Mouse (Mus musculus) fibroblast of lung, adult 2 months (primary cell): ENCODE measurements around the gene Izumo2.

Experiments
- DNase-seq: peaks from one replicate; pipeline ENCODE4 v3.0.0-alpha.2; 2011; ENCODE audit warnings: low read depth

The Izumo2 gene

GRCm38 (mm10) chr7:44708574-44708973, at the start of gene Izumo2:
Izumo2 (plus strand) TSS chr7:44708742.
- DNase-seq: no peak

DNA sequence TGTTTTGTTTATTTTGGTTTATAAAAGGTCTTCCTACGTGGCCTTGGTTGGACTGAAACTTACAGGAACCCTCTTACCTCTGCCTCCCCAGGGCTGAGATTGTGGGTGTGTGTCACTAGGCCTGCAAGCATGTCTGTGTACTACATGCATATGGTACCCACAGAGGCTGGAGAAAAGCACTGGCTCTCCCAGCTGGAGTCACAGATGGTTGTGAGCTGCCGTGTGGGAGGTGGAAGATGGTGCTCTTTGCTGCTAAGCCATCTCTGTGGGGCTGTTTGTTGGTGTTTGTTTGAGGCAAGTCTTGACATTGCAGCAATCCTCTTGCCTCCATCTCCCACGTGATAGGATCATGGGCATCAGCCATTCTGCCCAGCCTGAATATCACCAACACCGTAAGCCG, 47.3 kb upstream of the Izumo2 start:
- DNase-seq: no peak

DNA sequence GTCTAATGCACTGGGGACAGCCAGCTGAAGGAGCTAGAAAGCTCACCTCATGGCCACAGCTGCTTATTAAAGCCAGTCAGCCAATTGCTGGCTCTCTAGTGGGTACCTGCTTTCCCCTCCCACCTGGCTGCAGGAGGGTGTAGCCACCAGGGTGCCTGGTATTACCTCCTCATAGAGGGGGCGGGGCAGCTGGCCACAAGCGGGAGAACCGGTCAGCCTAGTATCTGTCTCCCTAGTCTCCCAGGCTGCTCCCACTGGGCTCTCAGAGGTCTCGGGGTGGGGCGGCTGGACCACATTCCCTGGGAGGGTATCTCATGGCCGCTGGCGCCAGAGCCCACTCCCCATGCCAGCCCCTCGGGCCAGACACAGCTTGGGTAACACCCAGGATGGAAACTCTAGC, 46.4 kb upstream of the Izumo2 start:
- no peak for DNase-seq

- no peak for DNase-seq
Measured at GRCm38 (mm10) chr7:44662569-44662968, 46.0 kb upstream of the Izumo2 start.

DNA sequence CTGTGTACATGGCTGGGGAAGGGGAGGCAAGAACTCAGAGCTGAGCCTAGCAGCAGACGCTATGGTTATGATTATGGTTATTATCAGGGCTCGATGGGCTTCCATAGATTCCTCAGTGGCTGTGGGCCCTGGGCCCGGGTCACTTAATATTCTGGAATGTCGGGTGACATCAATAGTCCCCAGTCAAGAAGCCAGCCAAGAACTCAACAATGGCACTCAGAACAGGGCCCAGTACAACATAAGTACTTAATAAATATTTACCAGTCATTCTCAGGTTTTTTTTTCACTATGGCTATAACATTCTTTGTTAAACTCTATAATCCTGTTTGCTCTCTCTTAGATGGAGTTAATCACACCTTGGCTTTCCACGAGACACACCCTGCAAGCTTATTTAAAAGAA, 45.0 kb upstream of the Izumo2 start:
- no peak for DNase-seq

- DNase-seq: no peak
Measured at GRCm38 (mm10) chr7:44664731-44665130, 43.8 kb upstream of the Izumo2 start.

GRCm38 (mm10) chr7:44666462-44666861, 42.1 kb upstream of the Izumo2 start:
- no peak for DNase-seq

DNA sequence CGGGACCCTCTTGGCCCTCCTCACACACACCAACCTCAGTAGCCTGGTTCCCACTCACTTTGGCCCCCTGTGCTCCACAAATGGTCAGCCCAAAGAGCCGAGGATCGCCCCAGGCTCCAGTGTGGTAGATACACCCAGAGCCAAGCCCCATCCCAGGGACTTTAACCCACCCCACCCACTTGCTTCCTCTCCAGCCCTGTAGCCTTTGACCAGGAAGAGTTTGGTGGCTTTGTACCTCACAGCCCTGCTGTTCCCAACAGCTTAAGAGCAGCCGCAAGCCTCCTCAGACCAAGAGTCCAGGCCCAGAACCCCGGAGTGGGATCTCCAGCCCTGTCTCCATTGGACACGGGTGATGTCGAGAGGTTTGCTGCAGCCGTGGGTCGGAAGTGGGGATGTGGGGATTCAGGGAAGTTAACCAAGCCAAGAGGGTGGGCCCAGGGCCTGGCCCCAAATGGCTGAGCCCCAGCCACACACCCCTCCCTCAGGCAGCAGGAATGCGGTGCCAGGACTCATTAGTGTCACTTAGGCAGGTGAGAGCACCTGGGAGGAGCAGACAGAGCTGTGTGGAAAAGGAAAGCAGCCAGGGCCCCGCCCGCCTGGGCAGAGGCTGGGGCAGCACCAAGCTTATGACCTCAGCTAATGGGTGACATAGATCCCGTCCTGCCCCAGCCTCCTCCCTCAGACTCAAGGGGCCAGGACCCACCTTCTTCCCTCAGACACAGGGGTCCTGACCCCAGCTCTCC, 40.4 kb upstream of the Izumo2 start:
- DNase-seq: no peak

- no peak for DNase-seq
Measured at GRCm38 (mm10) chr7:44669103-44669502, 39.4 kb upstream of the Izumo2 start.

DNA sequence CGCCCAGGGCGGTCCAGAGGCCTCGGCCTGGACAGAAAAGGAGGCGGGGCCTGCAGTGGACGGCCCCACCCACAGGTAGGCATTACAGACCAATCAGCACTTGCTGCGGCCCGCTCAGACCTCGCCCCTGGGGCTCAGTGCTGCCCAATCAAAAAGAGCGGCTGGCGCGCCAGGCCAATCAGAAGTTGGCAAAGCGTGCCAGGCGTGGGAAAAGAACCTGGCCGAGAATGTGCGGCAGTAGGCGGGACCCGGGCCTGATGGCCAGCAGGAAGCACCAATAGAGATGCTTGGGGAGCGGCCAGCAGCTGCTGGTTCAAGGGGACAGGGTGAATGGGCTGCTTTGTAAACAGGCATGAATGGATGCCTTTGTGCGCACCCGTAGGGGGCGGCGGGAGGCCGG, 37.7 kb upstream of the Izumo2 start, which contains the start of gene Myh14:
Myh14 (minus strand) TSS at position 41 of the 400 bp plus-strand sequence.
- peak; percentile 80 for DNase-seq

GRCm38 (mm10) chr7:44672193-44672592, 36.3 kb upstream of the Izumo2 start:
- no peak for DNase-seq

DNA sequence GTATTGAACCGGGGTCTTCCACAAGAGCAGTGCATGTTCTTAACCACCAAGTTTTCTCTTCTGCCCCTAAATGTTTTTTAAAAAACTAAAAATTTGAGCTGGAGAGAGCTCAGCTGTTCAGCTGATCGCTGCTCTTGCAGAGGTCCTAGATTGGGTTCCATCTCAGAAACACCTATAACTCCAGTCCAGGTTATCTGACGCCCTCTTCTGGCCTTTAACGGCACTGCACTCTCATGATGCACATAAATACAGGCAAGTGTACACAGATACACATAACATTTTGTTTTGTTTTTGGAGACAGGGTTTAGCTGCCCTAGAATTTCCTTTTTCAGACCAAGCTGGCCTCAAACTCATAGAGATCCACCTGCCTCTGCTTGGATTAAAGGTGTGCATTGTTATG, 34.0 kb upstream of the Izumo2 start:
- DNase-seq: no peak

- no peak for DNase-seq
Measured at GRCm38 (mm10) chr7:44675171-44675570, 33.4 kb upstream of the Izumo2 start.

DNA sequence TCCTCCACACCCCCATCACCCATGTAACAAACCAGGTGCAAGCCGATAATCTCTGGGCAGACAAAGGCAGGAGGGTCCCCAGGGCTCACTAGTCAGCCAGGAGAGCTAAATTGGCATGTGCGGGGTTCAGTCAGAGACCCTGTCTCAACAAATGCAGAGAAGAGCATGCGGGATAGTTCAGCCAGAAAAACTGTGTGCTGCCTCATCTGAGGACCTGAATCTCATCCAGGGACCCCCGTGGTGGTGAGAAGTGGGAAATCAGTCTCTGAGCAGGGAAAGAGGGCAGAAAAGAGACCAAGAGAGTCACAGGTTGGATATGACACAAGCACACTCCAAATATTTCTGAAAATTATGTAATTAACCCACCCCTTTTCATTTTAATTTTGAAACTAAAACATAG, 32.4 kb upstream of the Izumo2 start:
- DNase-seq: no peak

GRCm38 (mm10) chr7:44676611-44677010, 31.9 kb upstream of the Izumo2 start:
- DNase-seq: no peak

DNA sequence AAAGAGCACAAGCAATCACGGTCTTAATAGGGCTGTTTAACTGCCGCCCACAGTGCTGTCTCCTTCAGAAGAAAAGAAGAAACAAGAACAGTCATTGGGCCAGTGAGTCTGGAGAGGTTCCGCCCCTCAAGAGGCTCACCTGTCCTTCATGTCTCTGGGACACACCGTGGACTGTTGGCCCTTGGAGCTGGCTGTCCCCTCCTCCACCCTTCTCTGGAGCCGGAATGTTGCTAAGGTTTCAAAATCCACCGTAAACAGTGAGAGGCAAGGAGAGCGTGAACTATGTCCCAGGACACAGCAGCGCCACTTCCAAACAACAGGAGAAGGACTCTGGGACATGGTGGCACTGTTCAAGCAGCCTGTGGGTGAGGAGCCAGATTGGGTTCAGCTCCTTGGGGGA, 24.9 kb upstream of the Izumo2 start:
- DNase-seq: no peak

DNA sequence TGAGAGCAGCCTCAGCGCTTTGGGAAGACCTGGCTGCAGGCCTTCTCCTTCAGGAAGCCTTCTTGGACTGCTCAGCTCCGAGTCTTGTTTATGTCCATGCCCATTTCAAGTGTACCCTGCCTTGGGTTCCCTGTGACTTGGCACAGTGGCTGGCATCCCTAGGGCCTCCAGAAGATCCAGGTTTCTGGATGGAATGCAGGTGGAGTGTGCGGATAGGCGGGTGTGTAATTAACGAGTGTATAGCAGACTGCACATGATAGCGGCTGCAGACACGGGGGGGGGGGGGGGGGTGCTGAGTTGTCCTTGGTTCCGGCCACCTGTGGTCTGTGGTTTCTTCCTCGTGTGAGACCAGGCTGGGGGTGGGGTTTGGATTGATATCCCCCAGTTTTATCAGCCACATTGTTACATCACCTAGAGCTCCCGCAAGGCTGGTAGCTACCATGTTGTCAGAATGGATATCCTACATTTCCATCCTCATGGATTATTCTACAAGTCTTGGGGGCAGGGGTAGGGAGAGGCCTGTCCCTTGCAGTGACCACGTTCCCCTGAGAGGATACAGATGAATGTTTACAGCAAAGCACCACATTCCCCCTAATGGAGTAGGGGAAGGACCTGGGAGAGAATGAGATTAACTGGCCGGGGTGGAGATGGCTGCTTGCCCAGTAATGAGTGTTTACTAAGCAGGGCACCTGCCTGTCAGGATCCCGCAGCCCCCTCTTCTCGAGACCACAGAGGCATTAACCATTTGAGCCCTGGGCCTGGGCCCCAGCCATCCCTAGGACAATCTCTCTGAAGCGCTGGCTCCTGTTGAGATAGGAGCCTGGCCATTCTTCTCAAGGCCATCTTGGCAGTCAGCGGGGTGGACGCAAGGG, 22.8 kb upstream of the Izumo2 start:
- no peak for DNase-seq

- DNase-seq: no peak
Measured at GRCm38 (mm10) chr7:44688890-44689289, 19.7 kb upstream of the Izumo2 start.

DNA sequence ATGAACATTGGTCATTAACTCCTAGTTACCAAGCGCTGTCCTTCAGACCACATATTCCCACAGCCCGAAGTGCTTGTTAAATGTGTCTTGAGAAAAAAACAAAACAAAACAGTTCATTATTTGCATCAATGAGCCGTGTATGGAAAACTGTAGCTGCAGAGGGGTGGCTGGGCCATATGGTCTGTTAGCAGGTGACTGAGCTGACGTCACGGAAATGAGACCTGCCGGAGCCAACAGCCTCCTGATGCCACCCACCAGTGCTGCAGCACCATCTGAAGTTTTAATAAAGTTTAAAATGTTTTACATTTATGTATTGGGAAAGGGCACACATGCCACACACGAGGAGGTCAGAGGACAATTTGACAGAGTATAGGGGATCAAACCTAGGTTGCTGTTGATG, 19.2 kb upstream of the Izumo2 start:
- no peak for DNase-seq

DNA sequence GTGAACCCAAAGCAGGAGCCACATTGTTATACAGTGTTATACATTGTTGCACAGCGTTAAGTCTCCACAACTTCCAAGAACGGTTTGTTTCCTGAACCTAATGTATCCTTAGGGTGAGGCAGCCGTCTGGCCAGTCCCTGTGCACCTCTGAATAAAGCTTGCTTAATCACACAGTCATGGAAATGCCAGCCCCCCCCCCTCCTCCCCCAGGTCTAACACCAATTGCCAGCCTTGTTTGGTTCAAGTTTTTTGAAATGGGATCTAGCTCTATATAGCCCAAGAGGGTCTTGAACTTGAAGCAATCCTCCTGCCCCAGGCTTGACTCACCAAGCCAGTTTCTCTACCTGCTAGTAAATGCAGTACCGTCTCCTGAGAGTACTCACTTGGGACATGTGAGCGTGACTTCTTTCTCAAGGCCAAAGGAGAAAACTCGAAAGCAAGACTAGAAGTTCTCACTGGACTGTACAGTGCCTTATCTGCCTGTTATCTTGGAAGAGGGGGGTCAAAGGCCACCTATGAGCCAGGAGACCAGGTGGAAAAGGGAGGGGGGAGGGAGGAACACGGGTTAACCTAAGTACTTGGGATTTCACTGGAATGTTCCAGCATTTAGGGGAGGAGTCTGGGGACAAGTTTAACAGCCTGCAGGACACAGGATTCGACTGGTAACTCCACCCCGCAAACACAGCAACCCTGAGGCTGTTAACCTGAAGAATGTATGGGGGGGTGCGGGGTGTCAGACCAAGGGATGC, 14.9 kb upstream of the Izumo2 start:
- no peak for DNase-seq

DNA sequence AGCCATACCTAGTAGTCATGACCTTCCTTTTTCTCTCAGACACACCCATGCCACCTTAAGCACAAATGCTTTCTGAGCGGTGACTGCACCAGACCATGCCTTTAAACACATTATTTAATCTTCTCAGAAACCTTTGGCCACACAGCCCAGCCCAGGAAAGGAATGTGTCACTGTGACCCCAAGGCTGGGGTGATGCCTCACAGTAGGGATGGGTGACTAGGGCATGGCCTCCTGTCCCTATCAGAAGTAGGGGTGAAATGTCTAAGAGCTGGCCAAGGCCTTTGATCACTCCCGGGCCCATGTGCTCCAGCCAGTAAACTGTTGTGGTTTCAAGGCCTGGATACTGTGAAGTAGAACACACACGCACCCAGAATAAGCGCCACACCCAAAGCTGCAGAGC, 13.3 kb upstream of the Izumo2 start:
- DNase-seq: no peak

GRCm38 (mm10) chr7:44697191-44697710, 11.3 kb upstream of the Izumo2 start:
- peak; percentile 84 for DNase-seq
